Mouse (Mus musculus) neutrophil, adult 5-6 weeks (primary cell): ENCODE results near the gene Ndufb5. TPM values are rescaled to one million over a fixed set of nuclear protein-coding genes. Genes with fewer than 3 reads are reported as not detected.
"Not testable (repeated sequence)": the region's sequence is repeated elsewhere in the genome, so short reads cannot be mapped to it uniquely, and the experiment has no call there.

ENCODE experiments used
- ATAC-seq: fragments of 151-379, 151-347 bp; 2 replicates; pipeline ENCODE4 v1.8.0; 2017; ENCODE audit warnings: mild to moderate bottlenecking, moderate TSS enrichment; ENCODE audit not compliant: insufficient number of reproducible peaks, poor library complexity, low FRiP score, severe bottlenecking; ENCODE audit errors: extremely low read depth
- total RNA-seq: library from RNA; stranded (forward); fragments of 200-1000 nt; gene quantifications from 2 replicates; pipeline ENCODE4 v1.2.3, GENCODE M21; 2017

Ndufb5 gene
- total RNA-seq, 1 experiment from 2014 or later, result 76.5 TPM

DNA sequence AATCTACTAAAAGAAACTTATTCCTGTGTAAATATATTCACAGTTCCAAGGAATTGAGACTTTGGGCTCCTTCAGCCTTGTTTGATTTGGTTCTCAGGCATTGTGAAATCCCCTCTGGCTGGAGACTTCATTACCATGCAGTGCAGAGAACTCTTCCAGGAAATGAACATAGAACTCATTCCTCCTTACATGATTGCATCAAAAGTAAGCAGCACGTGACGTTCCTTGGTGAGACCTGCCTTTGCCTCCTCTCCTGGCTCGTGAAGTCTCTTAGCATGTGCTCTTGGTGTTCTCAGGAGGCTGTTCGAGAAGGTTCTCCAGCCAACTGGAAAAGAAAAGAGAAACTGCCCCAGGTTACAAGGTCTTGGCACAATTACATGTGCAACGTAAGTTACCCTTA is 18.5 kb upstream of the Ndufb5 start:
- no peak for ATAC-seq

DNA sequence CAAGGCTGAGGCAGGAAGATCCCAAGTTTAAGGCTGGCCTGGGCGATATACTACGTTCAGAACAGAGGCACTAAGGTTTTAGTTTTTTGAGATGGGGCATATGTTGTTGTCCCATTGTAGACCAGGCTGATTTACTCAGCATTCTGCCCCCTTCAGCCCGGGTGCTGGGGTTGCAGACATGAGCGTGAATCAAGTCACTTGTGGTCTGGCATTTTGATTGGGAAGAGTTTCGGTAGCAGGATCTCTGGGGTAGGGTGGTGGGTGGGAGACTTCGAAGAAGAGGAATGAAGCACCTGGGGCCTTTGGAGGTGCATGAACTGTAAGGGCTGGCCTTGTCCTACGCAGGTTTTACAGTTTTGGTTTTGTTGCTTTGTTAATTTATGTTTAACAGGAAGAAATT is 12.6 kb upstream of the Ndufb5 start:
- ATAC-seq, result no peak

- no peak for ATAC-seq
Measured at GRCm38 (mm10) chr3:32725951-32726350, 10.8 kb upstream of the Ndufb5 start.

DNA sequence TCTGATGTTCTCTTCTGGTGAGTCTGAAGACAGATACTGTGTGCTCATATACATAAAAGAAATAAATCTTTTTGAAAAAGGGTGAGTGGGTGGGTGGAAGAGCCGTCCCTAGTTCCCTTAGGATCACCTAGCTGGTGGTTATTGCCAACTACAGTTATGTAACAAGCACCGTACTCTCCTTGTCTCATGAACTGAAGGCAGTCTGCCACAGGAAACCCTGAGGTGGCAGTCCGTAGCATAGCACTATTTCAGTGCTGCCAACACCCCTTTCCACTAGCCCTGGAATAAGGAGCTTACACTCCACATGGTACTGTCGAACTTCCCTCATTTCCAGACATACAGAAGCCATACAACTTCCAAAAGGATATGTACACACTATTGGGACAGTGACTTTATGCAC is 8.9 kb upstream of the Ndufb5 start:
- no peak for ATAC-seq

DNA sequence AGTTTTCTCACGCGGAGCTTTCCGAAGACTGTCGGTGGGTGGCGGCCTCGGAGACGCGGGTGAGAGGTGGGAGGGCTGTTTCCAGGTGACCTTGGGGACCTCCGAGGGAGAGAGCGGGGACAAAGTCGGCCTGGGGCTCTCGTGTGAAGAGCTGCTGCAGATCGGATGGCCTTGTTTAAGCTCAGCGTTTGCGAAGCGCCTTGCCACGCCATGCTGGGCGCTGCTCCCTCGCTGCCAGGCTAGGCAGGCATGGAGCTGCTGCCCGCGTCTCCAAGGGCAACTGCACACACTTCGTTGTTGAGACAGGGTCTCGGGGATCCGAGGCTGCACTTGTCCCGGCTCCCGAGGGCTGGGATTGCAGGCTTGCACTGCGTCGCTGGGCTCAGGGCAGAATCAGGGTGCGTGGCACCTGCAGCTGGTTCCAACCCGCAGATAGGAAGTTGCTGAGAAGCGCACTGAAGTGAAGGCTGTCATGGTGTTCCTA is 424 bp downstream of the Ndufb5 start, which contains the start of gene Mrpl47:
TSS of gene Mrpl47 (minus strand) at position 434 of the 484 bp plus-strand sequence.
- no peak for ATAC-seq

- no peak for ATAC-seq
Measured at GRCm38 (mm10) chr3:32738549-32738948, 1.8 kb downstream of the Ndufb5 start.

DNA sequence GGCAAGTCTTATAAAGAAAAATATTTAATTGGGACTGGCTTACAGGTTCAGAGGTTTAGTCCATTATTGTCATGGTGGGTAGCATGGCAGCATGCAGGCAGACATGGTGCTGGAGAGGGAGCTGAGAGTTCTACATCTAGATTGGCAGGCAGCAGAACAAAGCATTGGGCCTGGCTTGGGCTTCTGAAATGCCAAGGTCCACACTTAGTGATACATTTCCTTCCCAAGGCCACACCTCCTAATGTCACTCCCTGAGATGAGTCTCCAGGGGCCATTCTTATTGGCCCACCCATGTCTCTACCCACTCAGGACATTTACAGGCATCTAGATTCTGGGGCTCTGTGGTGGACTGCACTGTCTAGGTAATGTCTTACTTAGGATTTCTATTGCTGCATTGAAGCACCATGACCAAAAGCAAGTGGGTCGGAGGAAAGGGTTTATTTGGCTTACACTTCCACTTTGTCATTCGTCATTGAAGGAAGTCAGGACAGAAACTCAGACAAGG is 5.5 kb downstream of the Ndufb5 start:
- ATAC-seq, result no peak

GRCm38 (mm10) chr3:32745001-32745400 is 8.2 kb downstream of the Ndufb5 start:
- no peak for ATAC-seq

DNA sequence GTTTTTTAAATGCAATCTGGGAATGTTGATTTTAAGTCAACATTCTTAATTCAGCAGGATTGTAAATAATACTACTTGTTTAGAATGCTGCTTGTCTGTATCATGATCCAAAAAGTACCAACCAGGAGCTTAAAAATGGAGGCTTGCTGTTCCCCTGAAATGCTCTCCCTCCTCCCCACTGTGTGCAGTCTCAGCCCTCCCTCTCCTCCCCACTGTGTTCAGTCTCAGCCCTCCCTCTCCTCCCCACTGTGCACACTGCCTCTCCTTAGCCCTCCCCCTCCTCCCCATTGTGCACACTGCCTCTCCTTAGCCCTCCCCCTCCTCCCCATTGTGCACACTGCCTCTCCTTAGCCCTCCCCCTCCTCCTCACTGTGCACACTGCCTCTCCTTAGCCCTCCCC is 8.6 kb downstream of the Ndufb5 start:
- not testable (repeated sequence) for ATAC-seq

- ATAC-seq, result no peak
Measured at GRCm38 (mm10) chr3:32748384-32748783, 11.6 kb downstream of the Ndufb5 start.

DNA sequence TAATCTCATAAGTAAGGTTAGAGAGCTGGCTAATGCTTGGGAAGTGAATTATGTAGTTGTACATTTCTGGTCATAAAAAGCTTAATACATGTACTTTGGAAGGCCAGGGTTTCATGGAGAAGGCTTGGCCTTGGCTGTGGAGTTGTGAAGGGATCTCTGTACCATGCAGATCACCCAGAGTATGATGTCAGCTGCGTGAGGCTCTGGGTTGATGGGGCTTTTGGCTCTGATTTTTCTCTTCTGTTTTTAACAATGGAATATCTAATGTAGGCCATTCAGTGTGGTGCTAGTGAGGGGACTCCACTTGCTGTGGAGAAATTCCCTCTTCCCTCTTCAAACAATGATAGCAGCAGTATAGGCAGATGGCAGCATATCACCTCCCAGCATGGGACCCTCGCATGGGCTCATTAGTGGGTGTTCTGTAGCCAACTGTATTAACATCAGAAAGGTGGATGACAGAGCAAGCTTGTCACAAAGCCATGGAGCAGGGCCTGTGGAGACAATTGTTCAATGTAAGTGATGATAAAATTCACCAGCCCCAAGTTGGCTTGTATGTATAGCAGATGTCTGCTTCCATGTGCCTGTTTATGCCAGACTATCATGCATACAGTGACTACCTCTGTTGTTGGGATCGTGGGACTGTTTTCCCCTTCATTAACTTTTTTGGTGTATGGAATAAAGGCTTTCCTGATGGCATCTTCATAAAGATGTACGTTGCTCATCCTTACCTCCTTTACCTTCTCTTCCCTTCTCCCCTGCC is 13.2 kb downstream of the Ndufb5 start:
- no peak for ATAC-seq

DNA sequence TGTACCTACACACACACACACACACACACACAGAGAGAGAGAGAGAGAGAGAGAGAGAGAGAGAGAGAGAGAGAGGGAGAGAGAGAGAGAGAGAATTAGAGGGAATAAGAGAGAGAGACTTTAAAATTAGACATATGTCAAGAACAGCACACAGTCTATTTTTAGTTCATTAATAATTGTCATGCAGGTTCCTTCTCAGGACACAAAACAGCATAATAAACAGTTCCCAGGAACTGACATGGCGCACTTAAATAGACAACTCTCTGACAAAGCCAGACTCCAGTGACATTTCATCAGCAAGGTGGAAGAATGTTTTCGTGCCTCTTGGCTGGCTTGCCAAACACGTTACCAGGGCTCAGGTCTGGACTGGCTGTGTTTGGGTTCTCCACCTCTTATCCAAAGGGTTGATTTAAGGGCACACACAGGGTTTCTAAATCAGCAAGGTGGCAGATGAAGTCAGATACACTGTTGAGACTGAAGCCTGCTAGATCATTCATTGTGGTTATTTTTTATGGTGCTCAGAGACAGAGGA is 17.7 kb downstream of the Ndufb5 start:
- ATAC-seq, result no peak

- ATAC-seq, result no peak
Measured at GRCm38 (mm10) chr3:32759212-32759611, 22.4 kb downstream of the Ndufb5 start.

DNA sequence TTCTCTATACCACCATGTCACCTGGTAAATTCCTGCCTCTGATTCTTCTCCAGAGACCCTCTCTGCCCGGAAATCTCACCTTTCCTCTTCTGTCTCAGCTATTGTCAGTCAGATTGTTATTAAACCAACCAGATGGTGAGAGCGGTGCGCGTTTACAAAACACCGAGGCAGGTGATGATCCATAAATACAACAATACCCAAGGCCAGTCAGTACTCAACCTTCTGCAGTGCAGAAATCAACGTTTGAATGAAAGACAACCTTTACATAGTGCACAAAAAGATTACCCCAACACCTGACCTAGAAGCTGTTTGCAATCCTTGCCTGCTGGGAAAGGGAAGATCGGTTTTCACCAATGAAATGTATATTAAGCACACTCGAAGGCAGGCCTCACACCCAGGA is 26.2 kb downstream of the Ndufb5 start:
- ATAC-seq, result no peak

- no peak for ATAC-seq
Measured at GRCm38 (mm10) chr3:32763902-32764301, 27.1 kb downstream of the Ndufb5 start.

DNA sequence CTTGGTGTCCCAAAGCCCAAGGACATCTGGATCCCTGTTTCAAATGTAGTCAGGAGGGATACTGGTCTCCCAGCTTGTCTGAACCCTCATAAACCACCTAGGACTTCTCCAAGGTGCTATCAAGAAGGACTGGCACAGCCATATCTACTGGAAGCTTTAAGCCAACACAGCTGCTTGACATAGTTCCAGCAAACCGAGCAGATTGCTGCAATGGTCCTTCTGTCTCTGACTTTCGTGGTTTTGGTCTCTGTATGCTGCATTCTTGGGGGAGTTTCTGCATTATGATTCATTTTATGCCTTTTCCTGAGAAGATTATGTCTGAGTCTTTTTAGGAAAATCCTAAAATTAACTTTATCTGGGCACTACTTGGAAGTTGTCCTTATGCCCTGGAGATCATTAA is 34.0 kb downstream of the Ndufb5 start:
- ATAC-seq, result no peak

Other genes with a start within 250 kb of the Ndufb5 start
- 0.37 and 0.58 TPM in 2 replicates for gene Kcnmb3, start 244.8 kb upstream of the Ndufb5 start, total RNA-seq
- gene Zfp639, start 226.7 kb upstream of the Ndufb5 start, total RNA-seq, result 52.8 and 83.5 TPM in 2 replicates
- 68.8 and 70.3 TPM in 2 replicates for gene Mfn1, start 207.5 kb upstream of the Ndufb5 start, total RNA-seq
- 2.9 and 3.4 TPM in 2 replicates for gene Gnb4, start 120.4 kb upstream of the Ndufb5 start, total RNA-seq
- gene Actl6a, start 30.7 kb upstream of the Ndufb5 start, total RNA-seq, result 44.3 and 46.5 TPM in 2 replicates
- 5.4 and 7.3 TPM in 2 replicates for gene Mrpl47, start 615 bp downstream of the Ndufb5 start, total RNA-seq
- gene Usp13, start 80.6 kb downstream of the Ndufb5 start, total RNA-seq, result not detected in 2 replicates